ENCODE assay signal across 28 mouse cellular contexts in genomic region chr2:31091182-31091581, GRCm38 (mm10). TPM values are rescaled to one million over a fixed set of nuclear protein-coding genes. Genes with fewer than 3 reads are reported as not detected.
A peak's percentile ranks its signal among the peaks of the same experiment; 100 is the strongest.
DNase-seq lines count a peak whose midpoint lies in the region; ATAC-seq and TF ChIP-seq lines count a peak whose summit lies in the region.
"Had no signal": no experiment of that assay in that cellular context is flagged by ENCODE, and none has a peak within 500 bp of the region (broad histone marks: within the 10 kb centered on the region; RNA-seq: fewer than 3 reads in every experiment).

No protein-coding gene starts in this region.

- no peak overlapping the region for H3K4me3 ChIP-seq in cerebellum, adult 2 months (replicated peaks; ENCODE audit: insufficient read depth, low read depth, low read length)
- H3K4me3 ChIP-seq in ES-Bruce4 (ENCODE audit: low read depth, low read length) (no peak overlapping the region), ES-E14 (ENCODE audit: insufficient read depth in 1 of 2, low read depth in 1 of 2, low read length in 2 of 2, poor library complexity in 1 of 2, severe bottlenecking in 1 of 2) (no peak overlapping the region)
- no peak overlapping the region for H3K4me3 ChIP-seq in neural tube, embryonic 15.5 days (replicated peaks)
- H3K4me3 ChIP-seq: embryonic facial prominence, embryonic 13.5 days; embryonic facial prominence, embryonic 15.5 days; erythroblast, embryonic 14.5 days; forebrain, embryonic 10.5 days; forebrain, embryonic 12.5 days had no signal

- H3K36me3 ChIP-seq in ES-Bruce4 (ENCODE audit: control insufficient read depth, insufficient read depth, low read length, poor library complexity, severe bottlenecking), result no peaks in the 10 kb centered on the region
- H3K36me3 ChIP-seq in ES-E14 (ENCODE audit: control insufficient read depth, insufficient read depth, low read length, poor library complexity, severe bottlenecking), result peaks cover 11% of the 10 kb centered on the region; the same call in 1 of the 2 replicates
- no peaks in the 10 kb centered on the region for H3K36me3 ChIP-seq in neural tube, embryonic 15.5 days
- H3K36me3 ChIP-seq: forebrain, embryonic 12.5 days had no signal

- TF ChIP-seq EP300 in ES-Bruce4 (IDR thresholded peaks at IDR 0.05; ENCODE audit: insufficient read depth, low read depth, low read length), result peak; percentile 67; the same call in 1 of the 2 replicates

- H3K4me1 ChIP-seq in cerebellum, adult 2 months (ENCODE audit: control insufficient read depth, insufficient read depth, low read length), result peaks cover 60% of the 10 kb centered on the region
- peaks cover 30% of the 10 kb centered on the region for H3K4me1 ChIP-seq in ES-Bruce4 (ENCODE audit: control insufficient read depth, insufficient read depth, low read length)
- H3K4me1 ChIP-seq in ES-E14 (ENCODE audit: control insufficient read depth in 2 of 2, insufficient read depth in 2 of 2, low read length in 2 of 2, poor library complexity in 1 of 2), result peaks cover 29 to 50% of the 10 kb centered on the region in 2 experiments; a peak in 3 of 4 replicates
- H3K4me1 ChIP-seq in neural tube, embryonic 15.5 days, result peaks cover 26% of the 10 kb centered on the region

- H3K9me3 ChIP-seq in ES-Bruce4 (replicated peaks; ENCODE audit: control insufficient read depth, insufficient read depth, low read length, poor library complexity, severe bottlenecking) (no peaks in the 10 kb centered on the region), ES-E14 (ENCODE audit: control insufficient read depth, insufficient read depth, low read depth, low read length) (no peaks in the 10 kb centered on the region)
- no peaks in the 10 kb centered on the region for H3K9me3 ChIP-seq in neural tube, embryonic 15.5 days (replicated peaks)
- H3K9me3 ChIP-seq: embryonic facial prominence, embryonic 13.5 days; embryonic facial prominence, embryonic 15.5 days; forebrain, embryonic 10.5 days; forebrain, embryonic 12.5 days had no signal

- no peak for TF ChIP-seq CTCF in cerebellum, adult 2 months (IDR thresholded peaks at IDR 0.05; ENCODE audit: borderline replicate concordance, insufficient read depth, low read depth, low read length)
- no peak for TF ChIP-seq CTCF in ES-Bruce4 (IDR thresholded peaks at IDR 0.05; ENCODE audit: low read depth, low read length)

- DNase-seq in cerebellum, adult 2 months, result no peak
- no peak for DNase-seq in cerebellum, postnatal 36 days
- DNase-seq in ES-E14 (ENCODE audit: low read depth, low spot score) (peak; percentile 80), WW6 (ENCODE audit: low read depth, low spot score) (peak; percentile 47)
- DNase-seq in right cerebral cortex, adult 2 months (ENCODE audit: low spot score in 2 of 2), result no peak
- DNase-seq in testis, postnatal 10 days (ENCODE audit: low spot score), result no peak
- DNase-seq: adrenal gland, adult 2 months; adrenal gland, postnatal 10 days; adrenal gland, postnatal 25 days; B cell, adult 2 months; cerebellum, adult 11 months; cerebellum, adult 18-20 months; cerebellum, adult 9-10 months; cerebellum, postnatal 10 days; cerebellum, postnatal 25 days; embryo, embryonic 11 days had no signal

- no peak overlapping the region for H3K9ac ChIP-seq in ES-Bruce4 (ENCODE audit: low read depth, poor library complexity, severe bottlenecking)
- H3K9ac ChIP-seq in ES-E14 (ENCODE audit: insufficient read depth, low read depth, low read length, poor library complexity, severe bottlenecking), result no peak overlapping the region
- H3K9ac ChIP-seq in neural tube, embryonic 15.5 days (replicated peaks), result no peak overlapping the region
- H3K9ac ChIP-seq: embryonic facial prominence, embryonic 13.5 days; embryonic facial prominence, embryonic 15.5 days; forebrain, embryonic 12.5 days had no signal

- H3K27me3 ChIP-seq in cerebellum, adult 2 months (ENCODE audit: control insufficient read depth, insufficient read depth, low read length), result no peaks in the 10 kb centered on the region
- H3K27me3 ChIP-seq in ES-Bruce4 (ENCODE audit: control insufficient read depth, insufficient read depth, low read length, poor library complexity, severe bottlenecking), result no peaks in the 10 kb centered on the region
- H3K27me3 ChIP-seq in neural tube, embryonic 15.5 days (replicated peaks), result no peaks in the 10 kb centered on the region
- H3K27me3 ChIP-seq: CH12.LX; embryonic facial prominence, embryonic 13.5 days; embryonic facial prominence, embryonic 15.5 days; forebrain, embryonic 12.5 days; Patski had no signal

- peak overlapping the region; percentile 10; the same call in 1 of the 2 replicates for H3K27ac ChIP-seq in cerebellum, adult 2 months (ENCODE audit: insufficient read depth, low read length)
- H3K27ac ChIP-seq in ES-Bruce4 (ENCODE audit: insufficient read depth, low read length), result peak overlapping the region; percentile 86
- peak overlapping the region; percentile 80; the same call in 1 of the 2 replicates for H3K27ac ChIP-seq in ES-E14 (ENCODE audit: insufficient read depth, low read depth, low read length, poor library complexity, severe bottlenecking)
- H3K27ac ChIP-seq in neural tube, embryonic 15.5 days (replicated peaks), result no peak overlapping the region
- H3K27ac ChIP-seq: embryonic facial prominence, embryonic 13.5 days; embryonic facial prominence, embryonic 15.5 days; forebrain, embryonic 10.5 days; forebrain, embryonic 12.5 days had no signal

- 69% methylated on average over 3 of the region's 3 CpGs for WGBS in cerebellum, adult 2 months
- WGBS in neural tube, embryonic 15.5 days, result 58% methylated on average over 3 of the region's 3 CpGs

- no peak overlapping the region for H3K4me2 ChIP-seq in neural tube, embryonic 15.5 days
- H3K4me2 ChIP-seq: embryonic facial prominence, embryonic 13.5 days; embryonic facial prominence, embryonic 15.5 days; forebrain, embryonic 12.5 days had no signal

- in situ Hi-C loops in ES-E14 (cut with MboI; ENCODE audit: low sequenced_read_pairs in 2 of 2, unreplicated experiment in 2 of 2), result no loop called here

- no peak for ATAC-seq in neural tube, embryonic 15.5 days (ENCODE audit: low FRiP score)
- ATAC-seq: CD4-positive, CD25-positive, alpha-beta regulatory T cell, adult 4 months; forebrain, embryonic 14.5 days; forebrain, embryonic 16.5 days; Patski had no signal

- TF ChIP-seq POLR2A in cerebellum, adult 2 months (IDR thresholded peaks at IDR 0.05; ENCODE audit: borderline replicate concordance, insufficient read depth, low read length), result no peak
- no peak for TF ChIP-seq POLR2A in ES-Bruce4 (IDR thresholded peaks at IDR 0.05; ENCODE audit: insufficient read depth, low read length)

TF ChIP-seq in ES-E14, 5 proteins besides CTCF, POLR2A, EP300 and RAD21:
- TF ChIP-seq ZC3H11A (IDR thresholded peaks at IDR 0.05; ENCODE audit: borderline replicate concordance, low read depth, low read length), result no peak
- no peak for TF ChIP-seq ZNF384 (IDR thresholded peaks at IDR 0.05; ENCODE audit: low read depth, low read length)
- peak; percentile 50; the same call in 1 of the 2 replicates for TF ChIP-seq CHD2 (IDR thresholded peaks at IDR 0.05; ENCODE audit: low read depth, low read length)
- TF ChIP-seq MAFK (IDR thresholded peaks at IDR 0.05; ENCODE audit: insufficient read depth, low read depth, low read length), result peak; percentile 58; the same call in 1 of the 2 replicates

RNA-seq across cellular contexts. Expression of gene Fnbp1, which starts 50.6 kb away (rescaled TPM):
- polyA plus RNA-seq in cerebellum, adult 2 months (2012; rRNA removed), result 310 and 320 TPM in 2 replicates
- 77.7 and 84.7 TPM in 2 replicates for polyA plus RNA-seq in ES-Bruce4 (2011; ENCODE audit: insufficient read depth, insufficient read length, low read depth, missing spikeins)
- 15.1 and 16.5 TPM in 2 replicates for total RNA-seq in ES-E14 (2012; rRNA removed)
- 34.1 and 36.6 TPM in 2 replicates for polyA plus RNA-seq in neural tube, embryonic 15.5 days (2015; fragmentation: Nextera tagmentation; extraction: Ambion mirVana)

Comparison
In these comparisons a context has a peak if more than half of its experiments do, and no peak if none do; other contexts are left out.
1. DNase-seq: peak in ES-E14 (single experiment) and WW6 (single experiment); none in cerebellum, adult 2 months (0 of 2), cerebellum, postnatal 36 days (0 of 2), right cerebral cortex, adult 2 months (0 of 2) and testis, postnatal 10 days (single experiment).